Mouse (Mus musculus) frontal cortex, postnatal 36 days (tissue): Measurements from ENCODE around the gene Tulp4.

Experiments used
- DNase-seq, 2 experiments: peaks; one replicate each; pipeline ENCODE4 v3.0.0; 2022; ENCODE audit warnings: low spot score in 2 of 2

Tulp4 gene

DNA sequence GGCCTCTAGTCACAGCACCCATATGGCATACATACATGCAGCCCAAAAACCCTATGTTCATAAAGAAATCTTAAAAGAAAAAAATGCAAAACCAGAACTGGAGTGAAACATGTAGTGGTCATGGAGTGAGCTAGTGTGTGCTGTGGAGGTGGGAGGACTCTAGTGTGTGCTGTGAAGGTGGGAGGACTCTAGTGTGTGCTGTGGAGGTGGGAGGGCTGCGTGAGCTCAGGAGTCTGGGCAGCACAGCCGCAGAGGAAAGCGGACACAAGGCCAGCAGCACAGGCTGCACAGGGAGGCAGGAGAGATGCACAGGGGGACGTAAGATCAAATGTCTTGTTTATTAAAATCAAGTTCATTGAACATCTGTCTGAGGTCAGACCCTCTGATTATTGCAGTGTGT is 17.5 kb downstream of the Tulp4 start:
- DNase-seq: no peak

DNA sequence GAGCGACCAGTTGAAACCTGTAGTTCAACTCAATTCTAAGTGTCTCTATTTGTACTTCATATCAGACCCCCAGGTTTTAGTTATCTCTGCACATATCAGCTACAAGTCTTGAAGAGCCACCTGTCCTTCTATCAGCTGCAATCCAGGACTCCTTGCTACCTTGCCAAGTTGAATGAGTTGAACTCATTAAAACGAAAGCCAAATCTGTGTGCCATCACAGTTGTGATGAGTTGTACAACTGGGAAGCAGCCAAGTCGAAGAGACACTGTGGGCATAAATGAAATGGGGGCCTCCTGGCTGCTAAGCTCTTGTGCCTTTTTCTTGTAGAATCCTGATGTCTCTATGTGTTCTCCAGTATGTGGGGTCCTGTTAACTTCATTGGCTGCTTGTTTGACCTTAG is 19.2 kb downstream of the Tulp4 start:
- DNase-seq: no peak

DNA sequence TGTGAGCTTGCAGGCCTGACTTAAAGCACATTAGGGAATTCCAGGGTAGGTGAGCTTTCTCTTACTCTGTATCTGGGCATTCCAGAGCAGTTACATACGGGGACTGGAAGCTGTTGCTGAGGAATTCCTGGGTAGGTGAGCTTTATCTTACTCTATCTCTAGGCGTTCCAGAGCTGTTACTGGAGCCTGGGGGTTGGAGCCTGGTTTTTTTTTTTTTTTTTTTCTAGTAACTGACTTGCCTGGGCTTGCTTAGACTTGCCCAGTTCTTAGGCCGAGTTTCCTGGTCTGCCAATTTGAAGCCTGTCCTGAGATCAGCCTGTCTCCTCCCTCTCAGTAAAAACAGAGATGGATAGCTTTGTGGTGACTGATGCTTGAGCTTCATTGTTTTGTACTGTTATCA is 21.8 kb downstream of the Tulp4 start:
- DNase-seq: no peak

DNA sequence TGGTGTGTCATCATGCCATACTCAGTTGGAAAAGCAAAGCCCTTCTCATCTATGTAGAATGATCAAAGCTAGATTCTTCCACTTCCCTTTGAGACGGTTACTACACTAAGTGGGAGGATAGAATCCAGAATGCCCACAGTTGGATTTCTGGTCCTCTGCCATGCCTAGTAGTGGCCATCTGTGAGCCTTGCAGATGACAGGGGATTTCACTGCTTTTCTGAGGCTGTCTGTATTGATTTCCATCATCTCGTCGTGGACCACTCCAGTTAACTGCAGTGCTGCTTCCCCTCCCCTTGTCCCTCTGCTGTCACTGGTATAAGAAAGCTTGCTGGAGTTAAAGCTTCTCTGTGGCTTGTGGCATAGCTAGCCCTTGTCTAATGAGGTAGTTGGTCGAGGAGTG is 23.1 kb downstream of the Tulp4 start:
- DNase-seq: peak in 1 of 2 experiments; percentile 31

DNA sequence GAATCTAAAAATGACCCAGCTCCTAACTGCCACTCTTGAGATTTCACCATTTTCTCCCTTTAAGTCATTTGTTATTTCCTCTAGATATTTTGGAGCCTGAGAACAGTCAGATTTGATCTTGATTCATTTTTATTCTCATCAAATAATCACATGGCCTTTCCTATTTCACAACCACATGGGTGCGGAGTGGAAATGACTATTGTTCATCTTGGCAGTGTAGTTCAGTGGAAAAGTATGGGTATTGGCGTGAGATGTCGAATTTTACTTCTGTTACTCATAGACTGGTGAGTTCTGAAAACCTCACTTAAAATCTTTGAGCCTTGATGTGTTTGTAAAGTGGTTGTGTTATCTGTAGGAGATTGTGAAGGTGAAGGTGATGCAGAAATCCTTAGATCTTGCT is 24.8 kb downstream of the Tulp4 start:
- DNase-seq: no peak

DNA sequence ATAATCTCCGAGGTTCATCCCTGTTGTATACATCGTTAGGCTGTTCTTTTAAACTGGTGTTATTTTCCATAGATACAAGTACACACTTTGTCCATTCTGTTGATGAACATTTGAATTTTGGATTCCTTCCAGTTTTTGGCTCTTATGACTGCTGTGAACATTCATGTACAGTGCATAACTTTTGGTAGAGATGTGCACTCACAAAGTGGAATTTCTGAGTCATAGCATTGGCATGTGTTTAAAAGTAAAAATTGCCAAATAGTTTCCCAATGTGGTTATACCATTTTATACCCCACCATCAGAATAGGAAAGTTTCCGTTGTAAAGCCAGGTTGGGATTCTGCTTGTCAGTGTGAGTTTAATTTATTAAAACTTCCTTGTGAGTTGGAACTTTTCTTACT is 34.6 kb downstream of the Tulp4 start:
- DNase-seq: no peak

- no peak for DNase-seq
These were observed 35.1 kb downstream of the Tulp4 start for GRCm38 (mm10) chr17:6141344-6141743.

- DNase-seq: no peak
These were observed 39.0 kb downstream of the Tulp4 start for GRCm38 (mm10) chr17:6145244-6145643.

- no peak for DNase-seq
These were observed 46.7 kb downstream of the Tulp4 start for GRCm38 (mm10) chr17:6152941-6153340.

DNA sequence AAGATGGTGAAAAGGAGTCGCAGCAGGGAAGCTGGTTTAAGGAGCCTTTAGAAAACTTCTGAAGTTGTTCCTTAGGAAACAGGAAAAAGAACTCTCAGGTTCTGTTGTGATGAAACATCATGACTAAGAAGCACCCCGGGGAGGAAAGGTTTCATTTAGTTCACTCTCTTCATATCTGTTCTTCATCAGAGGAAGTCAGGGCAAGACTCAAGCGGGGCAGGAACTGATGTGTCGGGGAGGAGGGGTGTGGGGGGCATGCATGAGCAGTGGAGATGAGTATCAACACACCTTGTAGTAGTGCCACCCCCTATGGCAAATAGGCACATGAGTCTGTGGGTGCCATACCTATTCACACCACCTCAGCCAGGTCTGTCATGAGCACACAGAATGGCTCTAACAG is 47.3 kb downstream of the Tulp4 start:
- DNase-seq: no peak

- DNase-seq: no peak
These were observed 48.1 kb downstream of the Tulp4 start for GRCm38 (mm10) chr17:6154366-6154765.

DNA sequence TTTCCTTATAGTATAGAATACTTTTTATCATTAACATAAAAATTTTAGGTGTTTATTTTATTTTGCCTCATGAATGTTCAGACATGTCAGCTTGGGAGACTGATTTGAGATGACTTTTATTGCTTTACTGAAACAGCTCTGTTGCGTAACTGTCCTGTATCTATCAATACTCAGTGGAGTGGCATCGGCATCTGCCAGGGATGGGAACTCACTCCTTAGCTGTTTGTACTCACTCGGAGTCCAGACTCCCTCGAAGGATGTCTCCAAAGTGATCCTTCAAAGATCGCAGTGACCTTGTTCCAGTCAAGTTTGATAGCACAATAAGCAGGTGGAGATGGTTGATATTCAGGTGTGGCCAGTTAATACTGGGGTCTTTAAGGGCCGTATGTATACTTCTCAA is 54.3 kb downstream of the Tulp4 start:
- DNase-seq: no peak

DNA sequence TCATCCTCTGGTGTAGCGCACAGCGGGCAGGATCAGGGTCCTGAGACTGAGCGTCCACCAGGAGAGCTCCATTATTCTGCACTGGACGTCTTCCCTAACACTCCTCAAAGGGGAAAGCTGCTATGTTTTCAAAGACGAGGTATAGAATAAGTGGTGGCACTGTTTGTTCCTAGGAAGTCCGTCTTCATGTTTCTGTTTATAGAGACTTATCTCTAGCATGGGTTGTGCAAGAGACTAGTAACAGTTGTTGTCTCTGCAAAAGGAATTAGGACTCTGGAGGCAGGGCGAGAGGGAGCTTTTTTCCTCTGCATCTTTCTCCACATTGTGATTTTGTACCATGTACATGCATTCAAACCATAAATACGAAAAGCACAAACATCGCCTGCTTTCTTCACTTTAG is 55.7 kb downstream of the Tulp4 start:
- DNase-seq: no peak

DNA sequence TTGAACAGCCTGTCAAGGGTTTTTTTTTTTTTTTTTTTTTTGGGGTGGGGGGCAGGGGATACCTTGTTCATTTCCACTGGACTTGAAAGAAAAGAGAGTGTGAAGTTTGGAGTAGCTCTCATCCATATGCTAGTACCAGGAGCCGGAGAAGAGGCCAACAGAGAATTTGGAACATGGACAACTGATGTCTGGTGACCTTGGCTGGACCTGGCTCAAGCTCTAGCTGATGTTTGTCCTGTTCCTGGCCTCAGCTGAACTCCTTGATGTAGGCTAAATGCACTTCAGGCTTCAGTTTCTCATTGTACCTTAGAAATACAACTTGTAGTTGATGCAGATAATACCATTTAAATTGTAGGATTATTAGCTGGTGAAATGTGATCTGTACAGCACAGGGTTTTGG is 56.5 kb downstream of the Tulp4 start:
- DNase-seq: no peak

DNA sequence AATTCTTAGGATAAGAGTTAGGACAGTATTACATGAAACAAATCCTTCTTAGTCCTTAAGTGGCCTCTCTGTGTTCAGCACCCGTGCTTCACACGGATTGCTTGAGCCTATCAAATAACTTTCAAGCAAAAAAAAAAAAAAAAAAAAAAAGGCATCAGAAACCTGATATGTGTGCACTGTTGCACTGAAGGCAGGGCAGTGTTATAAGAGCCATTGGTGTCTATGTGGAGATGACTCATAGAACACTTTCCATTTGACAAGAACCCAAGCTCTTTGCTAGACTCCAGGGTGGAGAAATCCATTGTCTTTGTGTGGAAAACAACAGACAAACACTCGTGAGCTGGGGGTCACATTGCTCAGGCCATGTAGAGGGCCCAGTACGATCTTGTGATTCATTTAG is 58.7 kb downstream of the Tulp4 start:
- DNase-seq: no peak

- DNase-seq: no peak
These were observed 66.2 kb downstream of the Tulp4 start for GRCm38 (mm10) chr17:6172440-6172839.

DNA sequence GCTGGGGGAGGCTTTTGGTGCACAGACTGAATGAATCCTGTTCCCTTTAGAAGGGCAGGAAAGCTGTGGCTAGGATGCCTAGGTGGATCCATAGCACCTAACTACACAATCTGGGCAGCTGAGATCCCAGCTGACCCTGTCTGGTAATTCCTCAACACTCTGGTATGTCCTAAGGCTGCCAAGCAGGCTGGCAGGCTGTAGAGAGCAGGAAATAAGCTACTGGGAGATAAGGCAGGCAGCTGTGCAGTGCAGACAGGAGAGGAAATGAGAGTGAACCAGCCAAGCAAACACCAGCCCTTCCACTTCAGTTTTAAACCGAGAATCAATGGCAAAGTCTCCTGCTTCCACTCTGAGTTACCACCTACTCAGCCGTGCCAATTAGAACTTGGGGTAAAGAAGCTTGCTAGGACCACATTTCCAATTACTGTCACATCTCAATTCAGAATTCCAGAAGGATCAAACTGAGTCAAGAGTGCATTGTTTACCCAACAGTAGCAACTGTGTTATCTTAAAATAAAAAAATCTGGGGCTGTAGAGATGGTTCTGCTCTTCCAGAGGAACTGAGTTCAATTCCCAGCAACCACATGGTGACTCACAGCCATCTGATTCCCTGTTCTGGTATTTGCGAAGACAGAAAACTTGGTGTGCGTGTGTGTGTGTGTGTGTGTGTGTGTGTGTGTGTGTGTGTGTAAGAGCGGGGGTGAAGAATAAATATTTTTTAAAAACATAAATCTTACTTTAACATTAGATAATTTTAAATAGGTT is 66.9 kb downstream of the Tulp4 start:
- peak; percentile 34 to 40 for DNase-seq

- no peak for DNase-seq
These were observed 68.3 kb downstream of the Tulp4 start for GRCm38 (mm10) chr17:6174574-6174973.

GRCm38 (mm10) chr17:6178564-6179267 is 72.5 kb downstream of the Tulp4 start:
- no peak for DNase-seq

GRCm38 (mm10) chr17:6179389-6179788 is 73.2 kb downstream of the Tulp4 start:
- no peak for DNase-seq

GRCm38 (mm10) chr17:6180421-6180820 is 74.2 kb downstream of the Tulp4 start:
- peak in 1 of 2 experiments; percentile 40 for DNase-seq

- no peak for DNase-seq
These were observed 76.5 kb downstream of the Tulp4 start for GRCm38 (mm10) chr17:6182715-6183114.

- DNase-seq: no peak
These were observed 80.4 kb downstream of the Tulp4 start for GRCm38 (mm10) chr17:6186651-6187050.
